Mouse (Mus musculus) CH12.LX (cell line): ENCODE data around the gene Cenpu.

Experiments
- CTCF ChIP-seq, 2 experiments: IDR thresholded peaks in 1 of 2; conservative IDR thresholded peaks in 1 of 2; 2 replicates each; pipeline ENCODE4 v1.5.1; 2011 to 2012; ENCODE audit warnings: low read depth in 2 of 2, low read length in 2 of 2, improper control_type of control experiment in 1 of 2, inconsistent platforms in 1 of 2, mild to moderate bottlenecking in 1 of 2, moderate library complexity in 1 of 2
- EP300 ChIP-seq: IDR thresholded peaks from 2 replicates; pipeline ENCODE4 v1.6.1; 2011; ENCODE audit warnings: low read length, improper control_type of control experiment
- GABPA ChIP-seq: IDR thresholded peaks from 2 replicates; pipeline ENCODE4 v1.6.1; 2012; ENCODE audit warnings: low read depth, low read length, improper control_type of control experiment, inconsistent platforms; ENCODE audit not compliant: insufficient replicate concordance
- JUND ChIP-seq: conservative IDR thresholded peaks from 2 replicates; pipeline ENCODE4 v1.6.1; 2011; ENCODE audit warnings: low read depth, low read length, improper control_type of control experiment
- KAT2A ChIP-seq: IDR thresholded peaks from 2 replicates; pipeline ENCODE4 v1.6.1; 2012; ENCODE audit warnings: low read length, improper control_type of control experiment, inconsistent platforms; ENCODE audit not compliant: insufficient replicate concordance
- POLR2A ChIP-seq: IDR thresholded peaks from 2 replicates; pipeline ENCODE4 v1.6.1; 2011; ENCODE audit warnings: low read depth, mild to moderate bottlenecking, improper control_type of control experiment, low read length
- USF2 ChIP-seq: conservative IDR thresholded peaks from 2 replicates; pipeline ENCODE4 v1.6.1; 2011; ENCODE audit warnings: low read depth, low read length, improper control_type of control experiment
- ZC3H11A ChIP-seq: IDR thresholded peaks from 2 replicates; pipeline ENCODE4 v1.6.1; 2012; ENCODE audit warnings: low read depth, mild to moderate bottlenecking, inconsistent platforms, low read length, improper control_type of control experiment
- ZNF384 ChIP-seq: IDR thresholded peaks from 2 replicates; pipeline ENCODE4 v1.6.1; 2012; ENCODE audit warnings: low read depth, low read length, improper control_type of control experiment, inconsistent platforms

DNA sequence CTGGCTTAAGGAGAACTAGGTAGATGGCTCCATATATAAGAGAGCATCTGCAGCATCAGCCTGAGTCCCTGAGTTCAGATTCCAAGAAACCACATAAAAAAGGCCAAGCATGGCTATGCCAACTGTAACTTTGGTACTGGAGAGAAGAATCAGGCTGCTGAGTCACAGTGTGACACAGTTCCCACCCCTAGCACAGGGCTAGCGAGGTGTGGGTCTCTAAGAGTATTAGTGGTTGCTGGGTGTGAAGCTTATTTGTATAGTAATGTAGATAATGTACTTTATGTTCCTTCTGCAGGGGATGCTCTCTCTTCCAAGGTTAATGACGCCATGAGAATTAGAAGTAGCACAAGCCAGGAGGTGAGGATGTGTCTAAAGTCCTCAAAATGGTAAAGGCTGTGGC lies 44.7 kb downstream of the Cenpu start:
- TF ChIP-seq JUND (no peak), POLR2A (no peak), EP300 (no peak), GABPA (no peak), ZNF384 (no peak), USF2 (no peak), CTCF (conservative IDR thresholded peaks at IDR 0.05 in 1 of 2, IDR thresholded peaks at IDR 0.05 in 1 of 2; ENCODE audit: low read depth in 2 of 2, low read length in 2 of 2) (no peak), ZC3H11A (no peak), KAT2A (no peak)
